Mouse (Mus musculus): ENCODE data around the gene Hao2. TPM values are rescaled to one million over a fixed set of nuclear protein-coding genes. Genes with fewer than 3 reads are reported as not detected.

Hao2 gene
- polyA plus RNA-seq, 1 experiment from 2014 or later = not detected

- Histone ChIP-seq H3K36me3 (replicated peaks; ENCODE audit: control insufficient read depth, insufficient read depth) (no peaks in the 10 kb centered on the region), H3K9me3 (ENCODE audit: control insufficient read depth, low read length) (no peaks in the 10 kb centered on the region), H3K4me2 (replicated peaks) (no peak overlapping the region), H3K4me3 (replicated peaks; ENCODE audit: low read length) (no peak overlapping the region), H3K27ac (no peak overlapping the region), H3K4me1 (replicated peaks; ENCODE audit: control insufficient read depth, insufficient read depth, low read length) (no peaks in the 10 kb centered on the region), H3K27me3 (ENCODE audit: control insufficient read depth, insufficient read depth, low read length) (no peaks in the 10 kb centered on the region), H3K9ac (no peak overlapping the region)
- DNase-seq (ENCODE audit: low spot score) = no peak
- WGBS = 86% methylated on average over 3 of the region's 3 CpGs
- ATAC-seq (ENCODE audit: low FRiP score) = no peak
These were observed 27.4 kb upstream of the Hao2 start for GRCm38 (mm10) chr3:98920417-98920816.

- Histone ChIP-seq H3K27ac (no peak overlapping the region), H3K4me1 (replicated peaks; ENCODE audit: control insufficient read depth, insufficient read depth, low read length) (no peaks in the 10 kb centered on the region), H3K9me3 (ENCODE audit: control insufficient read depth, low read length) (no peaks in the 10 kb centered on the region), H3K4me3 (replicated peaks; ENCODE audit: low read length) (no peak overlapping the region), H3K27me3 (ENCODE audit: control insufficient read depth, insufficient read depth, low read length) (no peaks in the 10 kb centered on the region), H3K9ac (no peak overlapping the region), H3K36me3 (replicated peaks; ENCODE audit: control insufficient read depth, insufficient read depth) (no peaks in the 10 kb centered on the region), H3K4me2 (replicated peaks) (no peak overlapping the region)
- no peak for ATAC-seq (ENCODE audit: low FRiP score)
- no peak for DNase-seq (ENCODE audit: low spot score)
- WGBS = no CpG with 5 or more reads among the region's 1 CpGs
These were observed 24.2 kb upstream of the Hao2 start for GRCm38 (mm10) chr3:98917260-98917659.

GRCm38 (mm10) chr3:98916856-98917255 is 23.8 kb upstream of the Hao2 start:
- no peaks in the 10 kb centered on the region for H3K27me3 ChIP-seq (ENCODE audit: control insufficient read depth, insufficient read depth, low read length)
- H3K4me1 ChIP-seq (replicated peaks; ENCODE audit: control insufficient read depth, insufficient read depth, low read length) = no peaks in the 10 kb centered on the region
- H3K4me2 ChIP-seq (replicated peaks) = no peak overlapping the region
- no peak overlapping the region for H3K4me3 ChIP-seq (replicated peaks; ENCODE audit: low read length)
- H3K36me3 ChIP-seq (replicated peaks; ENCODE audit: control insufficient read depth, insufficient read depth) = no peaks in the 10 kb centered on the region
- WGBS = 88% methylated on average over 2 of the region's 2 CpGs
- DNase-seq (ENCODE audit: low spot score) (no peak), ATAC-seq (ENCODE audit: low FRiP score) (no peak)
- H3K27ac ChIP-seq = no peak overlapping the region
- no peaks in the 10 kb centered on the region for H3K9me3 ChIP-seq (ENCODE audit: control insufficient read depth, low read length)
- H3K9ac ChIP-seq = no peak overlapping the region

- Histone ChIP-seq H3K4me2 (replicated peaks) (no peak overlapping the region), H3K27ac (no peak overlapping the region), H3K4me1 (replicated peaks; ENCODE audit: control insufficient read depth, insufficient read depth, low read length) (no peaks in the 10 kb centered on the region), H3K9me3 (ENCODE audit: control insufficient read depth, low read length) (no peaks in the 10 kb centered on the region), H3K4me3 (replicated peaks; ENCODE audit: low read length) (no peak overlapping the region), H3K27me3 (ENCODE audit: control insufficient read depth, insufficient read depth, low read length) (no peaks in the 10 kb centered on the region), H3K36me3 (replicated peaks; ENCODE audit: control insufficient read depth, insufficient read depth) (no peaks in the 10 kb centered on the region), H3K9ac (no peak overlapping the region)
- WGBS = 14% methylated on average over 4 of the region's 4 CpGs
- ATAC-seq (ENCODE audit: low FRiP score) (no peak), DNase-seq (ENCODE audit: low spot score) (peak; percentile 74)
These were observed 22.6 kb upstream of the Hao2 start for GRCm38 (mm10) chr3:98915659-98916058.

GRCm38 (mm10) chr3:98913591-98913990 is 20.6 kb upstream of the Hao2 start:
- 82% methylated on average over 6 of the region's 6 CpGs for WGBS
- no peak overlapping the region for H3K4me2 ChIP-seq (replicated peaks)
- H3K4me3 ChIP-seq (replicated peaks; ENCODE audit: low read length) = no peak overlapping the region
- H3K9me3 ChIP-seq (ENCODE audit: control insufficient read depth, low read length) = no peaks in the 10 kb centered on the region
- no peak overlapping the region for H3K27ac ChIP-seq
- H3K9ac ChIP-seq = no peak overlapping the region
- DNase-seq (ENCODE audit: low spot score) (no peak), ATAC-seq (ENCODE audit: low FRiP score) (no peak)
- H3K36me3 ChIP-seq (replicated peaks; ENCODE audit: control insufficient read depth, insufficient read depth) = no peaks in the 10 kb centered on the region
- H3K4me1 ChIP-seq (replicated peaks; ENCODE audit: control insufficient read depth, insufficient read depth, low read length) = no peaks in the 10 kb centered on the region
- no peaks in the 10 kb centered on the region for H3K27me3 ChIP-seq (ENCODE audit: control insufficient read depth, insufficient read depth, low read length)

- no peaks in the 10 kb centered on the region for H3K4me1 ChIP-seq (replicated peaks; ENCODE audit: control insufficient read depth, insufficient read depth, low read length)
- WGBS = 92% methylated on average over 2 of the region's 2 CpGs
- DNase-seq (ENCODE audit: low spot score) (no peak), ATAC-seq (ENCODE audit: low FRiP score) (no peak)
- no peak overlapping the region for H3K4me2 ChIP-seq (replicated peaks)
- no peak overlapping the region for H3K9ac ChIP-seq
- no peaks in the 10 kb centered on the region for H3K9me3 ChIP-seq (ENCODE audit: control insufficient read depth, low read length)
- no peaks in the 10 kb centered on the region for H3K36me3 ChIP-seq (replicated peaks; ENCODE audit: control insufficient read depth, insufficient read depth)
- no peak overlapping the region for H3K27ac ChIP-seq
- H3K4me3 ChIP-seq (replicated peaks; ENCODE audit: low read length) = no peak overlapping the region
- H3K27me3 ChIP-seq (ENCODE audit: control insufficient read depth, insufficient read depth, low read length) = no peaks in the 10 kb centered on the region
These were observed 4.6 kb upstream of the Hao2 start for GRCm38 (mm10) chr3:98897606-98898005.

- ATAC-seq (ENCODE audit: low FRiP score) (peak; percentile 78; the same call in 1 of the 2 replicates), DNase-seq (ENCODE audit: low spot score) (peak; percentile 81)
- Histone ChIP-seq H3K27ac (no peak overlapping the region), H3K27me3 (ENCODE audit: control insufficient read depth, insufficient read depth, low read length) (no peaks in the 10 kb centered on the region), H3K9ac (no peak overlapping the region), H3K4me2 (replicated peaks) (peak overlapping the region; percentile 33), H3K36me3 (replicated peaks; ENCODE audit: control insufficient read depth, insufficient read depth) (no peaks in the 10 kb centered on the region), H3K4me1 (replicated peaks; ENCODE audit: control insufficient read depth, insufficient read depth, low read length) (no peaks in the 10 kb centered on the region), H3K4me3 (replicated peaks; ENCODE audit: low read length) (no peak overlapping the region), H3K9me3 (ENCODE audit: control insufficient read depth, low read length) (no peaks in the 10 kb centered on the region)
- WGBS = 49% methylated on average over 10 of the region's 10 CpGs
These were observed 2.1 kb upstream of the Hao2 start for GRCm38 (mm10) chr3:98895071-98895601.

- Histone ChIP-seq H3K4me2 (replicated peaks) (no peak overlapping the region), H3K9ac (no peak overlapping the region), H3K4me1 (replicated peaks; ENCODE audit: control insufficient read depth, insufficient read depth, low read length) (no peaks in the 10 kb centered on the region), H3K27ac (no peak overlapping the region), H3K9me3 (ENCODE audit: control insufficient read depth, low read length) (no peaks in the 10 kb centered on the region), H3K36me3 (replicated peaks; ENCODE audit: control insufficient read depth, insufficient read depth) (no peaks in the 10 kb centered on the region), H3K4me3 (replicated peaks; ENCODE audit: low read length) (no peak overlapping the region), H3K27me3 (ENCODE audit: control insufficient read depth, insufficient read depth, low read length) (no peaks in the 10 kb centered on the region)
- DNase-seq (ENCODE audit: low spot score) = no peak
- no peak for ATAC-seq (ENCODE audit: low FRiP score)
- 90% methylated on average over 4 of the region's 4 CpGs for WGBS
These were observed 2.6 kb downstream of the Hao2 start for GRCm38 (mm10) chr3:98890430-98890829.

GRCm38 (mm10) chr3:98888206-98888605 is 4.8 kb downstream of the Hao2 start:
- Histone ChIP-seq H3K9me3 (ENCODE audit: control insufficient read depth, low read length) (no peaks in the 10 kb centered on the region), H3K4me1 (replicated peaks; ENCODE audit: control insufficient read depth, insufficient read depth, low read length) (no peaks in the 10 kb centered on the region), H3K27me3 (ENCODE audit: control insufficient read depth, insufficient read depth, low read length) (no peaks in the 10 kb centered on the region), H3K9ac (no peak overlapping the region), H3K4me2 (replicated peaks) (no peak overlapping the region), H3K27ac (no peak overlapping the region), H3K36me3 (replicated peaks; ENCODE audit: control insufficient read depth, insufficient read depth) (no peaks in the 10 kb centered on the region), H3K4me3 (replicated peaks; ENCODE audit: low read length) (no peak overlapping the region)
- ATAC-seq (ENCODE audit: low FRiP score) = no peak
- no peak for DNase-seq (ENCODE audit: low spot score)
- 79% methylated on average over 2 of the region's 2 CpGs for WGBS

GRCm38 (mm10) chr3:98880831-98881230 is 12.2 kb downstream of the Hao2 start:
- no peaks in the 10 kb centered on the region for H3K9me3 ChIP-seq (ENCODE audit: control insufficient read depth, low read length)
- WGBS = 93% methylated on average over 2 of the region's 2 CpGs
- no peak overlapping the region for H3K27ac ChIP-seq
- no peaks in the 10 kb centered on the region for H3K36me3 ChIP-seq (replicated peaks; ENCODE audit: control insufficient read depth, insufficient read depth)
- DNase-seq (ENCODE audit: low spot score) (no peak), ATAC-seq (ENCODE audit: low FRiP score) (no peak)
- H3K4me1 ChIP-seq (replicated peaks; ENCODE audit: control insufficient read depth, insufficient read depth, low read length) = no peaks in the 10 kb centered on the region
- no peak overlapping the region for H3K4me3 ChIP-seq (replicated peaks; ENCODE audit: low read length)
- H3K4me2 ChIP-seq (replicated peaks) = no peak overlapping the region
- H3K9ac ChIP-seq = no peak overlapping the region
- H3K27me3 ChIP-seq (ENCODE audit: control insufficient read depth, insufficient read depth, low read length) = no peaks in the 10 kb centered on the region

Data from hindbrain, embryonic 14.5 days (tissue).